Mouse (Mus musculus) cerebellum, postnatal 10 days (tissue): ENCODE measurements around the gene Ccdc15.
A peak's percentile ranks its signal among the peaks of the same experiment; 100 is the strongest.

Experiments used
- DNase-seq, 2 experiments: peaks; one replicate each; pipeline ENCODE4 v3.0.0; 2021; ENCODE audit warnings: mixed read lengths in 2 of 2

Ccdc15 gene

GRCm38 (mm10) chr9:37230486-37231195, 117.6 kb downstream of the Ccdc15 start:
- no peak for DNase-seq

GRCm38 (mm10) chr9:37229880-37230325, 118.3 kb downstream of the Ccdc15 start:
- DNase-seq = peak; percentile 81 to 85
